Mouse (Mus musculus) yolk sac, embryonic 10.5 days (tissue): ENCODE data around the gene B430305J03Rik.
A peak's percentile ranks its signal among the peaks of the same experiment; 100 is the strongest.

ENCODE experiments used
- DNase-seq: peaks from one replicate; pipeline ENCODE4 v3.0.0-alpha.2; 2017; ENCODE audit warnings: low spot score

Gene B430305J03Rik

GRCm38 (mm10) chr3:61365779-61366373, at the start of gene B430305J03Rik:
Gene B430305J03Rik, minus strand, starts transcription at chr3:61365951.
- no peak for DNase-seq

- DNase-seq, result no peak
Observed at GRCm38 (mm10) chr3:61409683-61410082, 43.9 kb upstream of the B430305J03Rik start.

GRCm38 (mm10) chr3:61406921-61407320, 41.2 kb upstream of the B430305J03Rik start:
- DNase-seq, result no peak

- DNase-seq, result no peak
Observed at GRCm38 (mm10) chr3:61400823-61401387, 35.2 kb upstream of the B430305J03Rik start.

- DNase-seq, result no peak
Observed at GRCm38 (mm10) chr3:61396728-61397127, 31.0 kb upstream of the B430305J03Rik start.

DNA sequence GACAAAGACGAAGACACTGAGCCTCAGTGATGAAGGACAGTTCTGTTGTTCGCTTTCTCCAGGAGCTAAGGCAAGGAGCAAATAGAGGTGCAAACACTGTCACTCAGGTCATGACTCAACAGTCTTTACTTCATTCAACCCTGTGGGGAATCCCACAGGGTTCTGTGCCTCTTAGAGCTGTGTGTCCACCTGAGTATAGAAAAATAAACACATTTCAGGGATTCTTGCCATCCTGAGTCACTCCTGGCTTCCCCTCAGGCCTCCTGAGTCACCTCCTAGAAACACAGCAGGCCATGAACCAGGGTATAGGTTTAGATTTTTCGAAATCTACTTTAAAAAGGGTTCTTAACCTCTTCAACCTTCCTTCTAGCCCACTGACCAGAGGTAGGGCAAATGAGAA, 29.6 kb upstream of the B430305J03Rik start:
- DNase-seq, result no peak

- no peak for DNase-seq
Observed at GRCm38 (mm10) chr3:61393520-61393919, 27.8 kb upstream of the B430305J03Rik start.

- no peak for DNase-seq
Observed at GRCm38 (mm10) chr3:61392881-61393280, 27.1 kb upstream of the B430305J03Rik start.

DNA sequence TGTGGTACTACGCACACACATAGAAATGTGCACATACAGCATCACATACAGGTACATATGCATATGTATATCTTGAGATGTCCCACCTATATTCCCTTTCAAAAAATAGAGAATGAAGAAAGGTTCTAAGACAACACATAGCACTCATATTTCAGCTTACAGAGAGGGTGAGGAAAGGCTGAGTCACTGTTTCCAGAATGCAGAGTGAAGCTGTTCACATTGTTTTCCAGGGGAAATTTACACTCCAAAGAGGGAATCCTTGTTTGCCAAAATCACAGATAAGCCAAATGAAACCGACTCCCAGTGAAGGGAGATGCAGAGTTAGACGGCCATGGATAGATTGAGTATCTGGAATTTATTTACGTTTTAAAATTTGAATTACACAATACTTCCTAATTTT, 25.8 kb upstream of the B430305J03Rik start:
- no peak for DNase-seq

DNA sequence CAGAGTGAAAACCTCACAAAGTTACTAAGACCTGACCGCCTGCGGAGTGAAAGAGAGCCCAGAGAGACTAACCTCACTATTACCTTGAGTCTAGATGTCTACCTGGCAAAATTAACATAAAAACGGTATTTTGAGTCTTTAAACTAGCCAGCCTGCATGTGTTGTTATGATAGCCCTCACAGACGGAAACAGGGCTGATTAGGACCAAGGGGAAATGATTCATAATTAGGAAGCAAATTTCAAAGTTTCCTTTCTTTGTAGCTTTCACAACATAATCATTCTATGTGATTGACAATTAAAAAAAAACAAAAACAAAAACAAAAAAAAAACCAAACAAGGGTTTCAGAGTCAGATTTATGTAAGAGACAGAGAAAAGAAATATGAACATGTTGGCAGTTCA, 20.6 kb upstream of the B430305J03Rik start:
- no peak for DNase-seq

GRCm38 (mm10) chr3:61376001-61376400, 10.2 kb upstream of the B430305J03Rik start:
- DNase-seq, result no peak

DNA sequence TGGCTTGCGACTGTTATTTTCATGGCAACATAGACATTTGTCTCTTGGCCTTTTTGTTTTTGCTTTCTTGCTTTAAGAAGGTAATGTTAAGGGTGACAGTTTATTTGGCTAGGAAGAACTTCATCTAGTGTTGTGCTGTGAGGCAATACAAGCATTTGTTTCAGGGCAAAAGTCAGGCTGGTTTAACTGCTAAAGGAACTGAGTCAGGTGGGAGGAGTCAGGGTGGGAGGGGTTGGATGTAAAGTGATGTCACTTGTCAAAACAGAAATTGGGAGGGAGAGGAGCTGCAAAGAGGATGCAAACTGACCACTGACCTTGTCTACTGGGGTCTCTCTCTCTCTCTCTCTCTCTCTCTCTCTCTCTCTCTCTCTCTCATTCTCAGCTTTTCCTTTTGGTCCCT, 2.7 kb upstream of the B430305J03Rik start:
- DNase-seq, result no peak

- peak; percentile 35 for DNase-seq
Observed at GRCm38 (mm10) chr3:61364978-61365778, 573 bp downstream of the B430305J03Rik start.

DNA sequence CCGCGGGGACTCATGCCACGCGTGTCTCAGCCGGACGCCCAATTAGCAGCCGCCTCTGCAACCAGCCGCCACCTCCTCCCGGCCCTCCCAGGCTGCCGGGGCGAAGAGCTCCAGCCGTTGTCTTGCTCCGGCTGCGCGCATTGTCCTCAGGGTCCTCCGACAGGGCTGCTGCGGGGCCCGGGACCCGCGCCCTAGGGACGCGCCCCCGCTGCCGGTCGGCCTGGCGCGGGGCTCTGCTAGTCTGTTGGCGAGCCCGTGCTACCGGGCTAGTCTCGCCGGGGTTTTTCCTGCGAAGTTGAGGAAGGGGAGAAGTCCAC, 1.1 kb downstream of the B430305J03Rik start:
- no peak for DNase-seq

- peak; percentile 96 for DNase-seq
Observed at GRCm38 (mm10) chr3:61363989-61364660, 1.6 kb downstream of the B430305J03Rik start.

DNA sequence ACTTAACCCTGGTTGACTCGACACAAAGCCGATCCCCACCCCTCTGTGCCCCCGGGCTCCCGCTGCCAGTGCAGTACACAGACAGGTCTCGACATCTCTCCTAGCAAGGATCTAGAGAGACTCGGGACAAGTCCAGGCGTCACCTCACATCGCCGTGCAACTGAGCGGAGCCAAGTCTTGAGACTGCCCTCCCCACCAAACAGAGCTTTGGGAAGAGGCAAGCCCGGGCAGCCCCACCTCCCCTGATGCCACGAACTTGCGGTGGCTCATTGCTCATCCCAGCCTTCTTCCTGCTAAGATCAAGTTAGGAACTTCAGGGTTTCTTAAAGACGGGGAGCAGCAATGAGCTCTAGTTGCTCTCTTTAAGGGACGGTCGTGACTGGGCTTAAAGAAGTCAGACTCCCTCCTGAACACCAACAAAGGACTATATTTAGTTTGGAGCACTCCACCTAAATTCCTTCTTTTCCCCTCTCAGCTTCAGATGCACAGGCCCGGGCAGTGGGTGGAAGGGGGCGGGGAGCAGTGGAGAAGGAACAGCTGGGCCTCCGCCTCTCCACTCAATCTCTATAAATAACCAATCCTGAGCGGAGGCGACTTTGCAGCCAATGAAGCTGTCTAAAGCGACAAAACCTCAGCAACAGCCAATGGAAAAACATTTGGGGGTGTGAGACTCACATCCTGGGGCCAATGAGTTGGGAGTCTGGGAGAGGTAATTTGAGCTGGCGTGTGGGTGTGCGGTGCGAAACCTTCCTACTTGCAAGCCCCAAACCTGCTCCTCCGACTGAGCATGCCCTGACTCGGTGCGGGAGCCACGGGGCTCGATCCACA, 2.4 kb downstream of the B430305J03Rik start:
- peak; percentile 97 for DNase-seq

GRCm38 (mm10) chr3:61362821-61363160, 3.0 kb downstream of the B430305J03Rik start:
- no peak for DNase-seq

- DNase-seq, result no peak
Observed at GRCm38 (mm10) chr3:61361338-61361737, 4.4 kb downstream of the B430305J03Rik start, which contains the start of gene Rap2b. Gene Rap2b, plus strand, starts transcription at chr3:61361638.

DNA sequence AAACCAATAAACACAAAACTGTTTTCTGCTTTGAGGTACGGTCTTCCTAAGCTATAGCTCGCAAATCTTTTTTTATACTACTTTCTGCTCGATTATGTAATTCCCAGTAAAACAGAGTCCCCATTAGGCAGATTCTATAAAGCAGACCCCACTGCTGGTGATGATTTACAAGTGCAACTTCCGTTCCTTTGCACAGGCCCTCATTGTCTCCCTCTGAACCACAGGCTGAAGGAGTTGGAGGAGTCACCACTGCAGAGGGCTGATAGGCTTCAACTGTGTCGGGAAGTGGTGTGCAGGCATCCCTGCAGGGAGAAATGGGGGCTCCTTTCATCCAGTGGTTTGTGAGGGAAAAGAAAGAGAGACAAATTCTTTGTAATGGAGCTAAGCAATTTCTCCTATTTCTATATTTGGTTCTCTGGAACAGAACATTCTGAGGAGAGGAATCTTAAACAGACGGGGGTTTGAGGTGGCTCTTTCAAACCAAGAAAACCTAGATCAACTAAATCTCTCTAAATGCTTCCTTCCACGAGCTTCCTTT, 6.9 kb downstream of the B430305J03Rik start:
- DNase-seq, result no peak

- DNase-seq, result no peak
Observed at GRCm38 (mm10) chr3:61358107-61358506, 7.6 kb downstream of the B430305J03Rik start.

DNA sequence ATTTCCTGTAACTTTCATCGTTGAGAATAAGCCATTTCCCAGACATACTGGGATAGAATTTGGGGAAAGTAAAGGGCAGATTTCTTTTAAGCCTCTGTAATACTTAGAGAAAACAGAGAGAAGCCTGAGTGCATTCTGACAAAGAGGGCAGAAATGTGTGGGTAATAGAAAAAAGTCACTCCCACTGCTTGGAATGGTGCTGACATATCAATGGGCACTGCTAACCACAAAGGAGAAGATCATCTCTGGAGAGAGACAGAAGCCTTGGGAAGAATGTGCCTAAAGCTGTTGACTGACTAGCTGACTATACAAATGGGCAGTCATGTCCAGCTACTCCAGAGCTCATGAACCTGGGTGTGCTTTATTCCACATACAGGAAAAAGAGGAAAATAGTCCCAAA, 10.3 kb downstream of the B430305J03Rik start:
- DNase-seq, result no peak

DNA sequence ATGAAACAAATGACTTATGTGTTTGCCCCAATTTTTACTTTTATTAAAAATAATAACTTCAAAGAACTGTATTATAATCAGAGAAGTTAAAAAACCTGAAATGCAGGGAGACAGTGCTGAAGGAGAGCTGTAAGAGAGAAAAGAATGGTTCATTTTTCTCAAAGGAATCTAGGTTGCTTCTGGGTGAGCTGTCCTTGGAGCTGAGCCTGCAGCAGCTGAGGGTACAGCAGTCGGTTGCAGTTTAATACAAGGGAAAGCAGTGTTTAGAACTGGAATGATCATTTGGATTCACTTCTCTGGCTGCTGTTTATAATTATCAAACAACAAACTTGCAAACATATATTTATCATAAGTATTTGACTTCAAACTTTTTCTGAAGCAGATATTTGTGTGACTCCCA, 16.3 kb downstream of the B430305J03Rik start:
- no peak for DNase-seq
